Mouse (Mus musculus): ENCODE measurements around the gene Phtf1.

Phtf1 gene

GRCm38 (mm10) chr3:104019453-104019852 is 51.5 kb downstream of the Phtf1 start:
- in situ Hi-C loops (cut with MboI, MseI), result loop anchor here (5.0 to 25.0 kb wide), 5 partner anchors 83 to 668 kb away; no protein-coding TSS in a partner anchor

- in situ Hi-C loops (cut with MboI, MseI), result loop anchor here in 1 of 2 experiments (5.0 to 25.0 kb wide), 2 partner anchors 422 to 667 kb away; no protein-coding TSS in a partner anchor
These were observed 52.2 kb downstream of the Phtf1 start for GRCm38 (mm10) chr3:104020101-104020500.

- in situ Hi-C loops (cut with MboI, MseI), result no loop called here
These were observed 59.0 kb downstream of the Phtf1 start for GRCm38 (mm10) chr3:104026938-104027337.

- in situ Hi-C loops (cut with MboI, MseI), result no loop called here
These were observed 64.2 kb downstream of the Phtf1 start for GRCm38 (mm10) chr3:104032086-104032485.

- in situ Hi-C loops (cut with MboI, MseI), result no loop called here
These were observed 64.8 kb downstream of the Phtf1 start for GRCm38 (mm10) chr3:104032747-104033146.

- in situ Hi-C loops (cut with MboI, MseI), result no loop called here
These were observed 91.2 kb downstream of the Phtf1 start for GRCm38 (mm10) chr3:104059001-104059622.

- in situ Hi-C loops (cut with MboI, MseI), result no loop called here
These were observed 101.5 kb downstream of the Phtf1 start for GRCm38 (mm10) chr3:104069395-104069794.

Measured in T-helper 17 cell (primary cell).